In the genomic region with DNA sequence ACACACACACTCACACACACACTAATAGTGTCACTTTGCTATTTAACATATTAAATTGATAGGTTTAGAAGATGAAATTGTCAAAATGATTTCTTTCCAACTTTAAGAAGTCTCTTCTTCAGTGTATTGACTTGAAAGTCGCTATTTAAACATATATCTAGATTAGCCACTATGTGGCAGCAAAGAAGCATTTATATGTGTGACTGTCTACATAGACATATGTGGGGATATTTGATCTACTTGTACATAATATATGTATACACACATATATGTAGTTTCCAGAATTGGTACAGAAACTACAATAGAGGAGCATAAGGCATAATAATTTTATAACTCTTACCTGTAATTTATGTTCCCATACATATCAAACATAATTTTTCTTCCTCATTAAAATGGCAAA, we compare ENCODE assay signal across 13 mouse cellular contexts. TPM values are rescaled to one million over a fixed set of nuclear protein-coding genes. Genes with fewer than 3 reads are reported as not detected.
DNase-seq lines count a peak whose midpoint lies in the region; ATAC-seq and TF ChIP-seq lines count a peak whose summit lies in the region.
"Had no signal": no experiment of that assay in that cellular context is flagged by ENCODE, and none has a peak within 500 bp of the region (broad histone marks: within the 10 kb centered on the region; RNA-seq: fewer than 3 reads in every experiment).

No protein-coding gene starts in this region.

- no peak overlapping the region for H3K4me3 ChIP-seq in forebrain, embryonic 15.5 days
- no peak overlapping the region for H3K4me3 ChIP-seq in forebrain, embryonic 10.5 days
- no peak overlapping the region for H3K4me3 ChIP-seq in lung, postnatal 0 days (ENCODE audit: low read depth, low read length)
- H3K4me3 ChIP-seq in intestine, postnatal 0 days (ENCODE audit: low read depth, low read length) = no peak overlapping the region

- no peaks in the 10 kb centered on the region for H3K9me3 ChIP-seq in forebrain, embryonic 15.5 days
- H3K9me3 ChIP-seq in forebrain, embryonic 10.5 days = no peaks in the 10 kb centered on the region
- H3K9me3 ChIP-seq in lung, postnatal 0 days (ENCODE audit: low read length) = no peaks in the 10 kb centered on the region
- H3K9me3 ChIP-seq in intestine, postnatal 0 days (ENCODE audit: control insufficient read depth) = no peaks in the 10 kb centered on the region

- no peaks in the 10 kb centered on the region for H3K36me3 ChIP-seq in forebrain, embryonic 15.5 days
- no peaks in the 10 kb centered on the region for H3K36me3 ChIP-seq in forebrain, embryonic 10.5 days (replicated peaks)
- H3K36me3 ChIP-seq in lung, postnatal 0 days (ENCODE audit: insufficient read depth, low read length) = no peaks in the 10 kb centered on the region
- no peaks in the 10 kb centered on the region for H3K36me3 ChIP-seq in intestine, postnatal 0 days (ENCODE audit: control insufficient read depth, insufficient read depth)

- H3K4me2 ChIP-seq in forebrain, embryonic 15.5 days (replicated peaks) = no peak overlapping the region
- no peak overlapping the region for H3K4me2 ChIP-seq in lung, postnatal 0 days (replicated peaks; ENCODE audit: low read depth, low read length)
- no peak overlapping the region for H3K4me2 ChIP-seq in intestine, postnatal 0 days (replicated peaks; ENCODE audit: low read depth)

- H3K4me1 ChIP-seq in forebrain, embryonic 15.5 days = no peaks in the 10 kb centered on the region
- H3K4me1 ChIP-seq in forebrain, embryonic 10.5 days = no peaks in the 10 kb centered on the region
- H3K4me1 ChIP-seq in lung, postnatal 0 days (ENCODE audit: insufficient read depth, low read depth, low read length) = no peaks in the 10 kb centered on the region
- no peaks in the 10 kb centered on the region for H3K4me1 ChIP-seq in intestine, postnatal 0 days (replicated peaks; ENCODE audit: control insufficient read depth, insufficient read depth, low read length)

- 24% methylated on average over 1 of the region's 1 CpGs for WGBS in forebrain, embryonic 15.5 days
- WGBS in forebrain, embryonic 10.5 days = 2% methylated on average over 1 of the region's 1 CpGs
- WGBS in lung, postnatal 0 days = 4% methylated on average over 1 of the region's 1 CpGs
- WGBS in intestine, postnatal 0 days = 8% methylated on average over 1 of the region's 1 CpGs

- TF ChIP-seq CTCF in lung, postnatal 0 days (IDR thresholded peaks at IDR 0.05) = peak; percentile 58
- TF ChIP-seq CTCF in intestine, postnatal 0 days (IDR thresholded peaks at IDR 0.05; ENCODE audit: low read depth) = peak; percentile 66

- DNase-seq in forebrain, embryonic 10.5 days (ENCODE audit: extremely low spot score, low spot score) = no peak
- DNase-seq in lung, postnatal 0 days (ENCODE audit: low spot score) = peak; percentile 80
- DNase-seq in lung, postnatal 4 days = no peak
- DNase-seq in frontal cortex, postnatal 36 days (ENCODE audit: low spot score in 2 of 2) = no peak
- no peak for DNase-seq in lung, postnatal 36 days
- DNase-seq: adrenal gland, adult 8-10 months; gastrocnemius, postnatal 25 days; layer of hippocampus, postnatal 36 days had no signal

- peak; percentile 53; the same call in 1 of the 2 replicates for ATAC-seq in forebrain, embryonic 15.5 days (replicated peaks)
- no peak for ATAC-seq in lung, postnatal 0 days
- ATAC-seq in intestine, postnatal 0 days = no peak
- no peak for ATAC-seq in megakaryocyte, adult 5-6 weeks (ENCODE audit: poor library complexity, severe bottlenecking)
- ATAC-seq: CD4-positive, CD25-positive, alpha-beta regulatory T cell, adult 4 months had no signal

- no peak overlapping the region for H3K27ac ChIP-seq in forebrain, embryonic 15.5 days (replicated peaks)
- H3K27ac ChIP-seq in forebrain, embryonic 10.5 days = no peak overlapping the region
- no peak overlapping the region for H3K27ac ChIP-seq in lung, postnatal 0 days (ENCODE audit: low read length)
- H3K27ac ChIP-seq in intestine, postnatal 0 days (ENCODE audit: low read depth, low read length) = no peak overlapping the region

- H3K27me3 ChIP-seq in forebrain, embryonic 15.5 days = no peaks in the 10 kb centered on the region
- no peaks in the 10 kb centered on the region for H3K27me3 ChIP-seq in forebrain, embryonic 10.5 days (ENCODE audit: poor library complexity, severe bottlenecking)
- no peaks in the 10 kb centered on the region for H3K27me3 ChIP-seq in lung, postnatal 0 days (replicated peaks; ENCODE audit: insufficient read depth, low read length)
- no peaks in the 10 kb centered on the region for H3K27me3 ChIP-seq in intestine, postnatal 0 days (replicated peaks; ENCODE audit: control insufficient read depth, insufficient read depth, low read length)

- no peak for TF ChIP-seq EP300 in lung, postnatal 0 days (IDR thresholded peaks at IDR 0.05)

- H3K9ac ChIP-seq in forebrain, embryonic 15.5 days (replicated peaks) = no peak overlapping the region
- H3K9ac ChIP-seq in lung, postnatal 0 days (replicated peaks; ENCODE audit: low read depth) = no peak overlapping the region
- H3K9ac ChIP-seq in intestine, postnatal 0 days (ENCODE audit: low read depth, low read length) = no peak overlapping the region

RNA-seq across cellular contexts. Expression of a gene that starts 17.9 kb away (rescaled TPM):
- 6.7 and 8.2 TPM in 2 replicates for polyA plus RNA-seq in forebrain, embryonic 15.5 days (2015; fragmentation: Nextera tagmentation; extraction: Ambion mirVana)
- polyA plus RNA-seq in forebrain, embryonic 10.5 days (2016; fragmentation: Nextera tagmentation; extraction: Ambion mirVana) = 3.7 and 3.8 TPM in 2 replicates
- polyA plus RNA-seq in lung, postnatal 0 days (2015; fragmentation: Nextera tagmentation; extraction: Ambion mirVana) = 8.9 and 9.6 TPM in 2 replicates
- 0.38 and 1.3 TPM in 2 replicates for polyA plus RNA-seq in intestine, postnatal 0 days (2015; fragmentation: Nextera tagmentation; extraction: Ambion mirVana)
- total RNA-seq in megakaryocyte, adult 5-6 weeks (2015) = not detected in 2 replicates
- not detected in 2 replicates for total RNA-seq in megakaryocyte, adult 5-6 weeks (2017)
- total RNA-seq: neutrophil, adult 5-6 weeks had no signal
- polyA plus RNA-seq: CD4-positive, CD25-positive, alpha-beta regulatory T cell, adult 4 months had no signal

RNA-seq across cellular contexts. Expression of a gene that starts 48.2 kb away (rescaled TPM):
- 5.0 and 5.2 TPM in 2 replicates for polyA plus RNA-seq in forebrain, embryonic 15.5 days (2015; fragmentation: Nextera tagmentation; extraction: Ambion mirVana)
- polyA plus RNA-seq in forebrain, embryonic 10.5 days (2016; fragmentation: Nextera tagmentation; extraction: Ambion mirVana) = 6.5 and 6.8 TPM in 2 replicates
- 5.2 and 6.2 TPM in 2 replicates for polyA plus RNA-seq in lung, postnatal 0 days (2015; fragmentation: Nextera tagmentation; extraction: Ambion mirVana)
- 6.5 and 6.9 TPM in 2 replicates for polyA plus RNA-seq in intestine, postnatal 0 days (2015; fragmentation: Nextera tagmentation; extraction: Ambion mirVana)
- total RNA-seq in megakaryocyte, adult 5-6 weeks (2015) = 0.09 TPM in 1 of 2 replicates, not detected in the other
- not detected in 2 replicates for total RNA-seq in megakaryocyte, adult 5-6 weeks (2017)
- total RNA-seq: neutrophil, adult 5-6 weeks had no signal
- polyA plus RNA-seq: CD4-positive, CD25-positive, alpha-beta regulatory T cell, adult 4 months had no signal
